Mouse (Mus musculus) neural tube, embryonic 14.5 days (tissue): ENCODE results near the gene Ercc6l. TPM values are rescaled to one million over a fixed set of nuclear protein-coding genes. Genes with fewer than 3 reads are reported as not detected.

Experiments used
- ATAC-seq: fragments of 200-750 bp; cut with Nextera tagmentation; 2 replicates; pipeline ENCODE4 v1.8.0; 2017; ENCODE audit warnings: low read depth, mild to moderate bottlenecking, moderate TSS enrichment, moderate library complexity
- H3K27ac ChIP-seq: fragments of 300-500 bp; sonication (generic); 2 replicates; pipeline ENCODE4 v1.5.1; 2014; ENCODE audit warnings: low read depth, mild to moderate bottlenecking, control low read depth, low read length, moderate library complexity, mixed read lengths
- H3K27me3 ChIP-seq: fragments of 300-500 bp; sonication (generic); 2 replicates; pipeline ENCODE4 v1.6.1; 2014; ENCODE audit warnings: low read length; ENCODE audit not compliant: control insufficient read depth, insufficient read depth
- H3K36me3 ChIP-seq: fragments of 300-500 bp; sonication (generic); 2 replicates; pipeline ENCODE4 v1.6.1; 2014; ENCODE audit warnings: low read length, mixed read lengths; ENCODE audit not compliant: control insufficient read depth, insufficient read depth
- H3K4me1 ChIP-seq: fragments of 300-500 bp; sonication (generic); 2 replicates; pipeline ENCODE4 v1.6.1; 2014; ENCODE audit warnings: low read length; ENCODE audit not compliant: control insufficient read depth, insufficient read depth
- H3K4me2 ChIP-seq: fragments of 300-500 bp; sonication (generic); 2 replicates; pipeline ENCODE4 v1.6.1; 2014; ENCODE audit warnings: mild to moderate bottlenecking, low read depth, low read length, control low read depth
- H3K4me3 ChIP-seq: fragments of 300-500 bp; sonication (generic); 2 replicates; pipeline ENCODE4 v1.5.1; 2014; ENCODE audit warnings: low read depth, low read length, control low read depth, mixed read lengths
- H3K9ac ChIP-seq: fragments of 300-500 bp; sonication (generic); replicated peaks from 2 replicates; pipeline ENCODE4 v1.6.1; 2014; ENCODE audit warnings: low read depth, mild to moderate bottlenecking, control low read depth, low read length, mixed read lengths
- H3K9me3 ChIP-seq: fragments of 300-500 bp; sonication (generic); 2 replicates; pipeline ENCODE4 v1.6.1; 2016; ENCODE audit warnings: low read length; ENCODE audit not compliant: control insufficient read depth
- WGBS: fragments of 180-500 bp; shearing (Covaris S2); extraction: QIAGEN DNeasy Blood & Tissue Kit; methylation state at CpG from one replicate; pipeline ENCODE4 v1.1.7; 2014; 5-methylcytosine and 5-hydroxymethylcytosine counted together
- polyA plus RNA-seq: library from polyadenylated mRNA; unstranded; fragments of >200 nt; fragmentation: Nextera tagmentation; extraction: Ambion mirVana; gene quantifications from 2 replicates; pipeline ENCODE4 v1.2.1, GENCODE M21; 2014

Gene Ercc6l
- polyA plus RNA-seq, 1 experiment from 2014 or later, result 0.94 TPM

DNA sequence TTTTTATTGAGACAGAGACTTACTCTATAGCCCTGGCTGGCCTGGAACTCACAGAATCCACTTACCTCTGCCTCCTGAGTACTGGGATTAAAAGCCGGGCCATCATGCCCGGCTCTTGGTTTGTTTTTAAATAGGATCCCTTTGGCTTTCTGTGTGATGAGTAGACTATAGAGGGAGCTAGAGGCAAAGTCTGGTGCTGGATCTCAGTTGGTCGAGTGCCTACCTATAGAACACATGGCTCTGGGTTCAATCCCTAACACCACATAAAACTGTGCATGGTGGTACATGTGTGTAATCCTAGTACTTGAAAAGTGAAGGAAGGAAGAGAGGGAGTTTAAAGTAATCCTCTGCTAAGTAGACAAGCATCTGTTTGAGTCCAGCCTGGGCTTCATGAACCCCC, 13.2 kb upstream of the Ercc6l start:
- H3K9ac ChIP-seq, result no peak overlapping the region
- H3K27me3 ChIP-seq, result 0 out of 2 replicates have a peak, but pooled peaks cover 3% of the 10 kb centered on the region
- no peak overlapping the region for H3K27ac ChIP-seq
- H3K9me3 ChIP-seq, result no peaks in the 10 kb centered on the region
- H3K4me3 ChIP-seq, result no peak overlapping the region
- H3K4me2 ChIP-seq, result no peak overlapping the region
- H3K36me3 ChIP-seq, result no peaks in the 10 kb centered on the region
- 47% methylated on average over 3 of the region's 3 CpGs for WGBS
- no peak for ATAC-seq
- no peaks in the 10 kb centered on the region for H3K4me1 ChIP-seq

DNA sequence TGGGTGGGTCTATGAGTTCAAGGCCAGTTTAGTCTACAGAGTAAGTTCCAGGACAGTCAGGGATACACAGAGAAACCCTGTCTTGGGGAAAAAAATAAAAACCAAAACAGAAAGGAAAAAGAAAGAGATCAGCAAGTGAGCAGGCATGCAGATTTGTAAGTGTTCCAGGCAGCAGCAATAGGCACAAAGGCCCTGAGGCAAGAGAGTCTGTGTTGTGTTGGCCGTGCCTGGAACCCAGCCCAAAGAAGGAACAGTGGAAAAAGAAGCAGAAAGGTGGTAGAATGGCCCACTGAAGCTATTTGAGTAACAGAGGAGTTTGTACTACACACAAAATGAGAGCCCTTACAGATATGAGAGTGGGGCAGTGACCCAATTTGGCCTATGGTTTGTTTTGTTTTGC, 12.8 kb upstream of the Ercc6l start:
- no peak overlapping the region for H3K9ac ChIP-seq
- no peaks in the 10 kb centered on the region for H3K4me1 ChIP-seq
- no peak for ATAC-seq
- WGBS, result 53% methylated on average over 1 of the region's 1 CpGs
- H3K9me3 ChIP-seq, result no peaks in the 10 kb centered on the region
- H3K27me3 ChIP-seq, result 0 out of 2 replicates have a peak, but pooled peaks cover 3% of the 10 kb centered on the region
- H3K4me2 ChIP-seq, result no peak overlapping the region
- H3K27ac ChIP-seq, result no peak overlapping the region
- H3K36me3 ChIP-seq, result no peaks in the 10 kb centered on the region
- no peak overlapping the region for H3K4me3 ChIP-seq

DNA sequence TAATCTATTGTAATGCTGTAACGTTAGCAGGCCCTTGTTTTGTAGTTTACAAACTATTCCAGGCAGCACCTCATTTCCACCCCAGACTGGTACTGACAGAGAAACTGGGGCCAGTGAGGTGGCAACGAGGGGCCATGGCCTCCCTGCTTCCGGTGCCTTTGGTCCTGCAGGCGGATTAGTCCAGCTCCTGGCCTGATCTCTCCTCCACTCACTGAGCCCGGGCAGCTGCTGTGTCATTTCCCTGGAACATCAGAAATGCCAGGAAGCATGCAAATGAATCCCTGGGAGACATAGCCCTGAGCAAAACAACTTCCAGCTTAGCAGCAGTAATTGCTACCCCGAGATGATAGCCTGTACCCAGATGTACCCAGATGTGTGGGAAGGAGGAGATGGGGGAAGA, 10.1 kb upstream of the Ercc6l start:
- H3K4me3 ChIP-seq, result no peak overlapping the region
- 25% methylated on average over 6 of the region's 6 CpGs for WGBS
- H3K9ac ChIP-seq, result no peak overlapping the region
- peak overlapping the region; percentile 16 for H3K27ac ChIP-seq
- H3K36me3 ChIP-seq, result no peaks in the 10 kb centered on the region
- H3K4me2 ChIP-seq, result no peak overlapping the region
- no peak for ATAC-seq
- H3K27me3 ChIP-seq, result 0 out of 2 replicates have a peak, but pooled peaks cover 3% of the 10 kb centered on the region
- no peaks in the 10 kb centered on the region for H3K9me3 ChIP-seq
- H3K4me1 ChIP-seq, result no peaks in the 10 kb centered on the region

DNA sequence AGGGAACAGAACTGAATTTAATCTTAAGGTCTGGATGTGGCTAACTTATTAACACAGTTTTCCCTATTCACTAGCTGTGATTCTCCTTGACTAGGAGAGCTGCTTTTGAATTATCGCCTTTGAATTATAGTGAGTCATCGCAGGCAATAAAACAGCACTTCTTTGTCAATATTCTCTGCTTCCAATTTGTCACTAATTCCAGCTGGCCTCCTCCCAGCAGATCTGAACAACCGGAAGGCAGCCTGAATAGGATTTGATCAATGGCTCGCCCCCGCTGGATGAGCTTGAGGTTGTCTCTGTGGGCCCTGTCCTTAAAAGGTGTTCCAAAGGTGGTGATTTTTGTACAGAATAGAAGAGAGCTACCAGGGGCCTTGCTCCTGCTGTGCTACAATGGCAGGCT, 9.6 kb upstream of the Ercc6l start:
- 23% methylated on average over 5 of the region's 5 CpGs for WGBS
- H3K9me3 ChIP-seq, result no peaks in the 10 kb centered on the region
- no peak overlapping the region; the same call in 1 of the 2 replicates for H3K27ac ChIP-seq
- H3K36me3 ChIP-seq, result no peaks in the 10 kb centered on the region
- no peak for ATAC-seq
- H3K4me1 ChIP-seq, result no peaks in the 10 kb centered on the region
- H3K4me2 ChIP-seq, result no peak overlapping the region
- H3K27me3 ChIP-seq, result 0 out of 2 replicates have a peak, but pooled peaks cover 3% of the 10 kb centered on the region
- no peak overlapping the region for H3K4me3 ChIP-seq
- H3K9ac ChIP-seq, result no peak overlapping the region

DNA sequence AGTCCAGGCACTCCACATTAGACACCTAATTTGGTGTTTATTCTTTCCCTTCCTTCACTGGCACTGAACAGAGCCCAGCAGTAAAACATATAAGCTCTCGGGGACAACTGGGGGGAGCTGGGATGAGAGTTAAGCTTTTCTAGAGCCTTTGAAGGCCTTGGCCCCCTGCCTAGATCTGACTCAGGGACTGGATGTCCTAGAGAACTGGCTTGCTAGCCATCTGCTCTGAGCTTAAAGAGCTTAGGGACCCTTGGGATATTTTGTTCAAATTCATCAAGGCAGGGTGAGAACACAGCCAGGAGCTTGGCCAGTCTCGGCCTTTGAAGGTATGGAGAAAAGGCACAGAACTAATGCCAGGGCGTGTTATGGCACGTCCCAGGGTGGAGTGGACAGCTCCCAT, 6.6 kb upstream of the Ercc6l start:
- Histone ChIP-seq H3K27me3 (0 out of 2 replicates have a peak, but pooled peaks cover 3% of the 10 kb centered on the region), H3K4me2 (no peak overlapping the region), H3K4me1 (no peaks in the 10 kb centered on the region), H3K9ac (no peak overlapping the region), H3K27ac (no peak overlapping the region), H3K9me3 (no peaks in the 10 kb centered on the region), H3K36me3 (no peaks in the 10 kb centered on the region), H3K4me3 (no peak overlapping the region)
- WGBS, result 82% methylated on average over 4 of the region's 4 CpGs
- ATAC-seq, result no peak

DNA sequence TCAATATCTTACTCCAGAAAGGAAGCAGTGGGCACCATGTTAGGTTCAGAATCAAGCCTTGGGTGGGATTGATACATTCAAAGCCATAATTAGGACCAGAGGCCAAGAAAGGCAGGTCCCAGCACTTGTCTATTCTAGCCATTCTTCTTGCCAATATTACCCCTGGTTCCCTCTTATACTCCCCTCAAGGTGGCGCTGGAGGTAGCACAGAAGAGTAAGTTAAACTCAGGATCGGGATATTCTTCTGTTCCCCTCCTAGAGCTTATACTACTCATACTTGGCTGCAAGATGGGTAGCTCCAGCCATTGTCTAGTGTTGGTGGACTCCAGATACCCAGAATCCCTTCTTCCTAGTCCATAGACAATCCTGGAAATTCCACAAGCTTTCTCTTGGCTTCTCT, 6.2 kb upstream of the Ercc6l start:
- 45% methylated on average over 2 of the region's 2 CpGs for WGBS

DNA sequence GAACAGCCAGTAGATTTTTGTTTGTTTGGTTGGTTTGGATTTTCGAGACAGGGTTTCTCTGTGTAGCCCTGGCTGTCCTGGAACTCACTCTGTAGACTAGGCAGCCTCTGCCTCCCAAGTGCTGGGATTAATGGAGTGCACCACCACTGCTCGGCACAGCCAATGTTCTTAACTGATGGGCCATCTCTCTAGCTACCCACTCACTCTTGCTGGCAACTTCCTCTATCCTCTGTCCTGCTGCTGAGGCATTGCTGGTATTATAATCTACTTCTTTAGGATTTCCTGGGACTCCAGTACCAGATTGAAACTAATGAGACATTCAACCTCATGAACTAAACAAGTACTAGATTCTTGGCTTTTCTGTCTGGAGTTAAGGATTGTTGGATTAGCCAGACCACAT, 3.6 kb upstream of the Ercc6l start:
- WGBS, result 70% methylated on average over 2 of the region's 2 CpGs
- no peaks in the 10 kb centered on the region for H3K36me3 ChIP-seq
- no peak overlapping the region for H3K4me2 ChIP-seq
- ATAC-seq, result no peak
- no peak overlapping the region for H3K9ac ChIP-seq
- no peaks in the 10 kb centered on the region for H3K4me1 ChIP-seq
- no peaks in the 10 kb centered on the region for H3K27me3 ChIP-seq
- no peaks in the 10 kb centered on the region for H3K9me3 ChIP-seq
- H3K27ac ChIP-seq, result no peak overlapping the region
- H3K4me3 ChIP-seq, result no peak overlapping the region

More for the DNA sequence above, 6.2 kb upstream of the Ercc6l start:
- Histone ChIP-seq H3K4me3 (no peak overlapping the region), H3K27me3 (0 out of 2 replicates have a peak, but pooled peaks cover 3% of the 10 kb centered on the region), H3K4me1 (no peaks in the 10 kb centered on the region), H3K36me3 (no peaks in the 10 kb centered on the region), H3K4me2 (no peak overlapping the region), H3K9me3 (no peaks in the 10 kb centered on the region), H3K9ac (no peak overlapping the region), H3K27ac (no peak overlapping the region)
- no peak for ATAC-seq

DNA sequence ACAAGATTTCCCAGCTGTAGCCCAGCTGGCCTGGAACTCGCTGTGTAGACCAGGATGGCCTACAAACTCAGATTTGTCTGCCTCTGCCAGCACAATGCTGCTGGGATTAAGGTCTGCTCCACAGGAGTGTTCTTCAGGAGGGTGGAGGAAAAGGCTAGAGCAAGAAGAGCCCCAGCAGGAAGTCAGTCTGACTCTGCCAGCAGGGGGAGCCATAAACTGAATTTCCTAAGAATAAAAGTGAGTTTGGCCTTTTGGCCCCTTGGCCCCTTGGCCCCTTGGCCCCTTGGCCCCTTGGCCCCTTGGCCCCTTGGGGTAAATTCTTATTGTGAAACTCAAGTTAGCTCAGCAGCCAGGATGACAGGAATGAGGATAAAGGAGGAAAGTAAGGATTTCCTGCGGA, 2.9 kb upstream of the Ercc6l start:
- 46% methylated on average over 2 of the region's 2 CpGs for WGBS
- Histone ChIP-seq H3K4me2 (no peak overlapping the region), H3K4me1 (no peaks in the 10 kb centered on the region), H3K9ac (no peak overlapping the region), H3K4me3 (no peak overlapping the region), H3K27ac (no peak overlapping the region), H3K27me3 (no peaks in the 10 kb centered on the region), H3K9me3 (no peaks in the 10 kb centered on the region), H3K36me3 (no peaks in the 10 kb centered on the region)
- ATAC-seq, result no peak

DNA sequence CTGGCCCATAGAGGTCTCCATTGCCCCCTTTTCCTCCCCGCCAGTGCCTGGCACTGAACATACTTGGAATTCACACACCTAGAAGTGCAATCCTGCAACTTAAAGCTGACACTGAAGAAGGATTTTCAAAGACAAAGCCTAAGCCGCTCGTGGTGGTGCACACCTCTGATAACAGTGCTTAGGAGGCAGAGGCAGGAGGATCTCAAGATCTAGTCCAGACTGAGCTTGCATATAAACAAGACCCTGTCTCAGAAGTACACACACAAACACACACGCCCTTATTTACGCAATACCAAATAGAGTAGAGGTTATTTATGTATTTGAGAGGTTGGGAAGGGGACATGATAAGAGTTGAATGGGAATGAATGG, 516 bp upstream of the Ercc6l start:
- H3K4me2 ChIP-seq, result peak overlapping the region; percentile 35
- H3K27ac ChIP-seq, result peak overlapping the region; percentile 66
- H3K4me1 ChIP-seq, result no peaks in the 10 kb centered on the region
- H3K27me3 ChIP-seq, result no peaks in the 10 kb centered on the region
- no peak for ATAC-seq
- 49% methylated on average over 5 of the region's 5 CpGs for WGBS
- no peaks in the 10 kb centered on the region for H3K9me3 ChIP-seq
- H3K4me3 ChIP-seq, result peak overlapping the region; percentile 27
- no peak overlapping the region; the same call in 1 of the 2 replicates for H3K9ac ChIP-seq
- H3K36me3 ChIP-seq, result no peaks in the 10 kb centered on the region
